Mouse (Mus musculus) ES-E14 (cell line): ENCODE measurements around the gene Klrb1c. TPM values are rescaled to one million over a fixed set of nuclear protein-coding genes. Genes with fewer than 3 reads are reported as not detected.

Experiments used
- DNase-seq: peaks from one replicate; pipeline ENCODE4 v3.0.0-alpha.2; 2013; ENCODE audit warnings: low read depth, low spot score
- H3K27ac ChIP-seq: 2 replicates; pipeline ENCODE4 v1.5.1; 2012; ENCODE audit warnings: low read depth, mild to moderate bottlenecking, low read length, moderate library complexity, mixed read lengths; ENCODE audit not compliant: poor library complexity, insufficient read depth, severe bottlenecking
- H3K36me3 ChIP-seq: 2 replicates; pipeline ENCODE4 v1.6.1; 2012; ENCODE audit warnings: mild to moderate bottlenecking, low read length, moderate library complexity, mixed read lengths; ENCODE audit not compliant: control insufficient read depth, poor library complexity, insufficient read depth, severe bottlenecking
- H3K4me1 ChIP-seq, 2 experiments: fragments of 150-350 bp in 1 of 2; sonication (generic) in 1 of 2; 2 replicates each; pipeline ENCODE4 v1.6.1; 2012; ENCODE audit warnings: low read length in 2 of 2, mild to moderate bottlenecking in 1 of 2, mixed read lengths in 1 of 2; ENCODE audit not compliant: control insufficient read depth in 2 of 2, insufficient read depth in 2 of 2, poor library complexity in 1 of 2
- H3K4me3 ChIP-seq, 2 experiments: fragments of 150-350 bp in 1 of 2; sonication (generic) in 1 of 2; 2 replicates each; pipeline ENCODE4 v1.5.1; 2012; ENCODE audit warnings: low read length in 2 of 2, low read depth in 1 of 2, mild to moderate bottlenecking in 1 of 2, mixed read lengths in 1 of 2; ENCODE audit not compliant: insufficient read depth in 1 of 2, poor library complexity in 1 of 2, severe bottlenecking in 1 of 2
- H3K9ac ChIP-seq: 2 replicates; pipeline ENCODE4 v1.6.1; 2012; ENCODE audit warnings: low read depth, mild to moderate bottlenecking, low read length, mixed read lengths; ENCODE audit not compliant: poor library complexity, insufficient read depth, severe bottlenecking
- H3K9me3 ChIP-seq: fragments of 150-350 bp; sonication (generic); 2 replicates; pipeline ENCODE4 v1.6.1; 2012; ENCODE audit warnings: low read depth, mild to moderate bottlenecking, low read length; ENCODE audit not compliant: control insufficient read depth, insufficient read depth
- CHD2 ChIP-seq: IDR thresholded peaks from 2 replicates; pipeline ENCODE4 v1.6.1; 2014; ENCODE audit warnings: mild to moderate bottlenecking, low read depth, low read length, inconsistent platforms
- HCFC1 ChIP-seq: IDR thresholded peaks from 2 replicates; pipeline ENCODE4 v1.6.1; 2012; ENCODE audit warnings: low read length, inconsistent platforms, borderline replicate concordance; ENCODE audit not compliant: insufficient read depth
- MAFK ChIP-seq: IDR thresholded peaks from 2 replicates; pipeline ENCODE4 v1.6.1; 2014; ENCODE audit warnings: mild to moderate bottlenecking, low read depth, low read length, inconsistent platforms; ENCODE audit not compliant: insufficient read depth
- ZC3H11A ChIP-seq: IDR thresholded peaks from 2 replicates; pipeline ENCODE4 v1.6.1; 2012; ENCODE audit warnings: low read depth, mild to moderate bottlenecking, inconsistent platforms, low read length, borderline replicate concordance
- ZNF384 ChIP-seq: IDR thresholded peaks from 2 replicates; pipeline ENCODE4 v1.6.1; 2012; ENCODE audit warnings: low read depth, low read length, inconsistent platforms
- in situ Hi-C, 2 experiments: fragments of 600-800 bp; cut with MboI; formaldehyde crosslinking; loops; one replicate each; pipeline ENCODE4 v1.15.1; 2025; ENCODE audit warnings: low sequenced_read_pairs in 2 of 2, inconsistent platforms in 1 of 2; ENCODE audit not compliant: unreplicated experiment in 2 of 2
- total RNA-seq: library from RNA; depleted of rRNA; stranded (reverse); fragments of 300-350 nt; gene quantifications from 2 replicates; pipeline ENCODE4 v1.2.3, GENCODE M21; 2012

The Klrb1c gene
- total RNA-seq, 1 experiment = 0.13 TPM

- in situ Hi-C loops = loop anchor here in 1 of 2 experiments (5.0 kb wide), 1 partner anchor 33 kb away; no protein-coding TSS in a partner anchor
- H3K9me3 ChIP-seq = no peaks in the 10 kb centered on the region
- H3K4me3 ChIP-seq = no peak overlapping the region
- peaks cover 0 to 3% of the 10 kb centered on the region in 2 experiments; a peak in 1 of 4 replicates for H3K4me1 ChIP-seq
- H3K27ac ChIP-seq = no peak overlapping the region
- DNase-seq = no peak
- H3K36me3 ChIP-seq = no peaks in the 10 kb centered on the region
- H3K9ac ChIP-seq = no peak overlapping the region
- no peak for TF ChIP-seq ZNF384
- no peak for TF ChIP-seq ZC3H11A
- TF ChIP-seq CHD2 = no peak
- no peak for TF ChIP-seq HCFC1
- TF ChIP-seq MAFK = no peak
Observed at GRCm38 (mm10) chr6:128835571-128835970, 46.6 kb upstream of the Klrb1c start.

DNA sequence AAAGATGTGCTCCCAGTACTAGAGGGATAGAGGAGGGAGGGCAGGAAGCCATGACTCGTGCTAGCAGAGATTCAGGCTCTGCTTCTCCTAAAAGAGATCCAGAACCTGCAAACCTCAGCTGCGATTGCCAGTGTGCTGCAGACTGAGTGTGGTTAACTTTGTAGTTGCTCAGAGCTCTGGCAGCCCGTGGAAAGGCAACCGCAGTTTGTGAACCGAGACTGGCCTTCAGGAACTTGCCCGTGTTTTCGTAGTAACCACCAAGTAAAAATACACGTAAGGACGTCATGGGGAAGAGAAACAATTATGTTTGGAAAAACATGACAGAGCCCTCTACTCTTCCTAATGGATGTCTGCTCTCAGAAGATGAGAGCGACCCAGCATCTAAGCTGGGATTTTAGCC is 44.0 kb upstream of the Klrb1c start:
- H3K9me3 ChIP-seq = no peaks in the 10 kb centered on the region
- no peak overlapping the region for H3K27ac ChIP-seq
- no peak for DNase-seq
- no peaks in the 10 kb centered on the region for H3K36me3 ChIP-seq
- no peak for TF ChIP-seq MAFK
- TF ChIP-seq CHD2 = no peak
- TF ChIP-seq ZNF384 = no peak
- TF ChIP-seq ZC3H11A = no peak
- TF ChIP-seq HCFC1 = no peak
- H3K9ac ChIP-seq = no peak overlapping the region
- no peaks in the 10 kb centered on the region for H3K4me1 ChIP-seq
- in situ Hi-C loops = no loop called here
- no peak overlapping the region for H3K4me3 ChIP-seq

- DNase-seq = no peak
- Histone ChIP-seq H3K9me3 (0 out of 2 replicates have a peak, but pooled peaks cover 3% of the 10 kb centered on the region), H3K9ac (no peak overlapping the region), H3K27ac (no peak overlapping the region), H3K4me1 (no peaks in the 10 kb centered on the region), H3K4me3 (no peak overlapping the region), H3K36me3 (no peaks in the 10 kb centered on the region)
- TF ChIP-seq ZC3H11A = no peak
- TF ChIP-seq ZNF384 = no peak
- no peak for TF ChIP-seq HCFC1
- no peak for TF ChIP-seq MAFK
- in situ Hi-C loops = no loop called here
Observed at GRCm38 (mm10) chr6:128829837-128830236, 40.8 kb upstream of the Klrb1c start.

- no peak overlapping the region for H3K9ac ChIP-seq
- no peaks in the 10 kb centered on the region for H3K36me3 ChIP-seq
- H3K9me3 ChIP-seq = peaks cover 5% of the 10 kb centered on the region; the same call in 1 of the 2 replicates
- TF ChIP-seq ZC3H11A (no peak), HCFC1 (no peak), ZNF384 (no peak), MAFK (no peak), CHD2 (no peak)
- H3K4me1 ChIP-seq = no peaks in the 10 kb centered on the region
- in situ Hi-C loops = no loop called here
- DNase-seq = no peak
- H3K27ac ChIP-seq = no peak overlapping the region
- H3K4me3 ChIP-seq = no peak overlapping the region
Observed at GRCm38 (mm10) chr6:128826781-128827180, 37.8 kb upstream of the Klrb1c start.

GRCm38 (mm10) chr6:128826132-128826531 is 37.1 kb upstream of the Klrb1c start, which contains the start of the genes Gm44511 and Klrb1b:
Gm44511 (minus strand) TSS chr6:128826315.
Klrb1b (minus strand) TSS chr6:128826331.
- Histone ChIP-seq H3K9ac (no peak within 1 kb of the TSS), H3K4me3 (no peak within 1 kb of the TSS), H3K36me3 (no peaks in the 10 kb centered on the region), H3K4me1 (no peaks in the 10 kb centered on the region), H3K27ac (no peak within 1 kb of the TSS), H3K9me3 (peaks cover 6% of the 10 kb centered on the region; the same call in 1 of the 2 replicates)
- TF ChIP-seq ZNF384 (no peak), ZC3H11A (no peak), CHD2 (no peak), HCFC1 (no peak), MAFK (no peak)
- in situ Hi-C loops = no loop called here
- no peak for DNase-seq
